Mouse (Mus musculus): ENCODE measurements around the gene Cep135. TPM values are rescaled to one million over a fixed set of nuclear protein-coding genes. Genes with fewer than 3 reads are reported as not detected.
A peak's percentile ranks its signal among the peaks of the same experiment; 100 is the strongest.

Cep135 gene
- polyA plus RNA-seq, 1 experiment from 2014 or later: 1.9 TPM

DNA sequence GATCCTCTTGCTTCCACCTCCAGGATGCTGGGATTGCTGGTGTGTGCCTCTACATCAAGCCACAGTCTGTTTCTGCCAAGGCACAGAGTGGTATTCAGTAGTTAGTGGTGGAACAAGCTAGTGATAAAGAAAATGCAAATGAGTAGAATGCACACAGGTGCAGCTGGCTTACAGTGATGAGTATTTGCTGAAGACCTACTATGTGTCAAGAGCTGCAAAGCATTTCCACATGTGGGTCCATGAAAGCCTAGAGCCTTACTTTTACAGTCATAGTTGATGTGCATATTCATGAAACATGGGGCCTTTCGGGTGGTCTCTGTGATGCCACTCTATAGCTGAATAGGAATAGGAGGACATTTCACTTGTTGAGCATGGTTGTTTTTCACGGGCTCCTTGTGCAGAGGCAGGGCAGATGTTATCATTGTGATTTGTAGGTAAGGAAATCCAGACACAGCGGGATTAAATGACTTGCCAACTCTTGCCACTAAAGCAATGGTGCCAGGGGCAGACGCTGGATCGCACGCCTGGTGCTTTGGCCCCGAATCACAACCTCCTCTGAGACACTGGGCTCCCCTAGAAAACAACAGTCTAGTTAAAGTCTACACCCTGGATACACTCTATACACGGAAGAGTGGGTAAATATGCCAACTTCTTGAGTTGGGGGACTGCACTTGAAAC is 71.6 kb downstream of the Cep135 start:
- 85% methylated on average over 8 of the region's 8 CpGs for WGBS
- Histone ChIP-seq H3K36me3 (ENCODE audit: control insufficient read depth, insufficient read depth) (no peaks in the 10 kb centered on the region), H3K4me1 (replicated peaks; ENCODE audit: control insufficient read depth, insufficient read depth, low read length) (no peaks in the 10 kb centered on the region), H3K27me3 (replicated peaks; ENCODE audit: control insufficient read depth, insufficient read depth, low read length) (no peaks in the 10 kb centered on the region), H3K4me2 (replicated peaks; ENCODE audit: low read depth) (no peak overlapping the region), H3K9me3 (ENCODE audit: control insufficient read depth) (no peaks in the 10 kb centered on the region), H3K9ac (ENCODE audit: low read depth, low read length) (no peak overlapping the region), H3K27ac (ENCODE audit: low read depth, low read length) (no peak overlapping the region), H3K4me3 (ENCODE audit: low read depth, low read length) (no peak overlapping the region)
- TF ChIP-seq CTCF (IDR thresholded peaks at IDR 0.05; ENCODE audit: low read depth): no peak
- no peak for ATAC-seq

DNA sequence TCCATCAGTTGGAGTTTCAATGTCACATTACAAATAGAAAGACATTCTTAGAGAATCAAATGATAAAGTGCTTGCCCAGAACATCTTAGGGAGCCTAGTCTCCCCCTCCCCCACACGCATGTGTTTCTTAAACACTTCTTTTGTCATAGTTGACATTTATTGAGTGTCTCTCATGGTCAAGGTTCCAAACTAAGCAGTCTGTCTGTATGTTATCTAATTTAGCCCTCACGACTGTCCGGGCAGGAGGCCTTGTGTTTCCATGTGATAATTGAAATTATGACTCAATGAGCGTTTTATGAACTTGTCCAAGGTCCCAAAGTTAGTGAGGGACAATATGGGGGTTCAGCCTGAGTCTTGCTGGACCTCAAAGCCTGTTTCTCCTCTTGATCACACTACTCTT is 72.8 kb downstream of the Cep135 start:
- H3K36me3 ChIP-seq (ENCODE audit: control insufficient read depth, insufficient read depth): no peaks in the 10 kb centered on the region
- H3K4me1 ChIP-seq (replicated peaks; ENCODE audit: control insufficient read depth, insufficient read depth, low read length): no peaks in the 10 kb centered on the region
- 38% methylated on average over 4 of the region's 4 CpGs for WGBS
- no peak overlapping the region for H3K27ac ChIP-seq (ENCODE audit: low read depth, low read length)
- H3K9me3 ChIP-seq (ENCODE audit: control insufficient read depth): no peaks in the 10 kb centered on the region
- TF ChIP-seq CTCF (IDR thresholded peaks at IDR 0.05; ENCODE audit: low read depth): no peak
- H3K9ac ChIP-seq (ENCODE audit: low read depth, low read length): no peak overlapping the region
- no peak for ATAC-seq
- no peak overlapping the region for H3K4me3 ChIP-seq (ENCODE audit: low read depth, low read length)
- no peaks in the 10 kb centered on the region for H3K27me3 ChIP-seq (replicated peaks; ENCODE audit: control insufficient read depth, insufficient read depth, low read length)
- no peak overlapping the region for H3K4me2 ChIP-seq (replicated peaks; ENCODE audit: low read depth)

DNA sequence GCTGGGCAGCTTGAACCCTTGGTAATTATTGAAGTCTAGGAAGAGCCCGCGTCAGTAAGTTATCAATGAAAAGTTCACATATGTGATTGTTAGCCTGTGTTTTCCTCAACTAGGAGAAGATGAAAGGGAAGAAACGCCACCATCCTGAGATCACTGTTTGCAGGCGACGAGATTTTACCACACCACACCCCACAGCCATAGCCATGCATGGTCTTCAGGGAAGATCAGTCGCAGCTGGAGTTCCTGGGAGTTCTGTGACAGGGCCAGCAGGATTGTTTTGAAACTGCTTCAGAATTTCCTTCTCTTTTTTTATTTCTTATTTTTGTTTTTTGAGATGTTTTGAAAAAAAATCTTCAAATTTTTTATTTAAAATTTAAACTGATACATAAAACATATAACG is 76.4 kb downstream of the Cep135 start:
- no peaks in the 10 kb centered on the region for H3K36me3 ChIP-seq (ENCODE audit: control insufficient read depth, insufficient read depth)
- no peak for TF ChIP-seq CTCF (IDR thresholded peaks at IDR 0.05; ENCODE audit: low read depth)
- no peaks in the 10 kb centered on the region for H3K27me3 ChIP-seq (replicated peaks; ENCODE audit: control insufficient read depth, insufficient read depth, low read length)
- H3K4me2 ChIP-seq (replicated peaks; ENCODE audit: low read depth): no peak overlapping the region
- no peaks in the 10 kb centered on the region for H3K9me3 ChIP-seq (ENCODE audit: control insufficient read depth)
- no peak for ATAC-seq
- H3K4me1 ChIP-seq (replicated peaks; ENCODE audit: control insufficient read depth, insufficient read depth, low read length): no peaks in the 10 kb centered on the region
- 72% methylated on average over 7 of the region's 7 CpGs for WGBS
- H3K9ac ChIP-seq (ENCODE audit: low read depth, low read length): no peak overlapping the region
- H3K27ac ChIP-seq (ENCODE audit: low read depth, low read length): no peak overlapping the region
- no peak overlapping the region for H3K4me3 ChIP-seq (ENCODE audit: low read depth, low read length)

DNA sequence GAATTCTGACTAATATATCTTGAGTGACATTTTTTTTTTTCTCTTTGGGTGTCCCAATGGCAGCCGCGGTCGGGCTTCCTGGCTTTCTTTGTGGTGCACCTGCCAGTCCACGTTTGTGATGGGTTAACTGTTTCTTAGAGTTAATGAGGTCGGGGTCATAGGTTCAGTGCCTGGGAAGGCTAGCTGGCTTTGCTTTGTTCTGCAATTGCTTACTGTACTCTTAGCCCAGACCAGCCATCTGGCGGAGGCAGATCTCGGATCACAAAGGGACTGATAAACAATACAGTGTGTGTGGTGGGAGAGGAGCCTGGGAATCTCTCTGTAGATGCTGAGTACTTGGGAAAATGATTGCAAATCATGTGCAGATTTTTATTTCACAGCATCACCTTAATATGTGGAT is 76.9 kb downstream of the Cep135 start:
- Histone ChIP-seq H3K9me3 (ENCODE audit: control insufficient read depth) (no peaks in the 10 kb centered on the region), H3K27ac (ENCODE audit: low read depth, low read length) (no peak overlapping the region), H3K36me3 (ENCODE audit: control insufficient read depth, insufficient read depth) (no peaks in the 10 kb centered on the region), H3K27me3 (replicated peaks; ENCODE audit: control insufficient read depth, insufficient read depth, low read length) (no peaks in the 10 kb centered on the region), H3K4me1 (replicated peaks; ENCODE audit: control insufficient read depth, insufficient read depth, low read length) (no peaks in the 10 kb centered on the region), H3K9ac (ENCODE audit: low read depth, low read length) (no peak overlapping the region), H3K4me2 (replicated peaks; ENCODE audit: low read depth) (no peak overlapping the region), H3K4me3 (ENCODE audit: low read depth, low read length) (no peak overlapping the region)
- no peak for ATAC-seq
- 30% methylated on average over 7 of the region's 7 CpGs for WGBS
- TF ChIP-seq CTCF (IDR thresholded peaks at IDR 0.05; ENCODE audit: low read depth): 0 out of 2 replicates have a peak, but pooled peaks have one; percentile 4

GRCm38 (mm10) chr5:76666026-76666756 is 77.7 kb downstream of the Cep135 start:
- H3K4me3 ChIP-seq (ENCODE audit: low read depth, low read length): no peak overlapping the region
- H3K4me1 ChIP-seq (replicated peaks; ENCODE audit: control insufficient read depth, insufficient read depth, low read length): no peaks in the 10 kb centered on the region
- no peak for ATAC-seq
- no peaks in the 10 kb centered on the region for H3K36me3 ChIP-seq (ENCODE audit: control insufficient read depth, insufficient read depth)
- no peak overlapping the region for H3K4me2 ChIP-seq (replicated peaks; ENCODE audit: low read depth)
- H3K9me3 ChIP-seq (ENCODE audit: control insufficient read depth): no peaks in the 10 kb centered on the region
- no peak overlapping the region for H3K27ac ChIP-seq (ENCODE audit: low read depth, low read length)
- TF ChIP-seq CTCF (IDR thresholded peaks at IDR 0.05; ENCODE audit: low read depth): no peak
- WGBS: 75% methylated on average over 6 of the region's 6 CpGs
- H3K9ac ChIP-seq (ENCODE audit: low read depth, low read length): no peak overlapping the region
- no peaks in the 10 kb centered on the region for H3K27me3 ChIP-seq (replicated peaks; ENCODE audit: control insufficient read depth, insufficient read depth, low read length)

DNA sequence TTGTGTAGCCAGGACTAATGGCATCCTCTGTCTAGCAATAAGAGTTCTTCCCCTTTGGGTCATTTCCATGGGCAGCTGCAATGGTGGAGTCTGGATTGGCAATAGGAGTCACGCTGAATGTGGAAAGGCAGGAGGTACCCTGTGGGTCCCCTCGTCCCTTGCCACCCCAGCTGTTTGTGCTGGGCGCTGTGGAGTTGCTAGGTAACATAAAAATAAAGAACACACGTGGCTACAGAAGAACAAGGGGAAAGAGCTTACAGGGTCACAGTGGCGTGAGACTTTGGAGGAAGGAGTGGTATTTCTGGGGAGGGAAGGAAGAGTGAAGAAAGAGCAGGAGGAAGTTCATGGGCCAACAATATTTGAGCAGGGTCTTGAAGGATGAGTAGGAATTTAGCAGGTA is 79.6 kb downstream of the Cep135 start:
- Histone ChIP-seq H3K4me3 (ENCODE audit: low read depth, low read length) (no peak overlapping the region), H3K27me3 (replicated peaks; ENCODE audit: control insufficient read depth, insufficient read depth, low read length) (no peaks in the 10 kb centered on the region), H3K9me3 (ENCODE audit: control insufficient read depth) (no peaks in the 10 kb centered on the region), H3K27ac (ENCODE audit: low read depth, low read length) (peak overlapping the region; percentile 50; the same call in 1 of the 2 replicates), H3K4me1 (replicated peaks; ENCODE audit: control insufficient read depth, insufficient read depth, low read length) (no peaks in the 10 kb centered on the region), H3K4me2 (replicated peaks; ENCODE audit: low read depth) (peak overlapping the region; percentile 10), H3K36me3 (ENCODE audit: control insufficient read depth, insufficient read depth) (no peaks in the 10 kb centered on the region), H3K9ac (ENCODE audit: low read depth, low read length) (no peak overlapping the region)
- peak; percentile 68 for ATAC-seq
- WGBS: 42% methylated on average over 5 of the region's 5 CpGs
- TF ChIP-seq CTCF (IDR thresholded peaks at IDR 0.05; ENCODE audit: low read depth): no peak
